Mouse (Mus musculus) midbrain, embryonic 14.5 days (tissue): ENCODE data around the gene Prr3. TPM values are rescaled to one million over a fixed set of nuclear protein-coding genes. Genes with fewer than 3 reads are reported as not detected.

ENCODE experiments used
- ATAC-seq: fragments of 200-750 bp; cut with Nextera tagmentation; 2 replicates; pipeline ENCODE4 v1.8.0; 2017; ENCODE audit warnings: moderate number of reproducible peaks, moderate library complexity; ENCODE audit not compliant: low FRiP score, low TSS enrichment
- DNase-seq: peaks from one replicate; pipeline ENCODE4 v3.0.0-alpha.2; 2015
- H3K27ac ChIP-seq: fragments of 300-500 bp; sonication (generic); replicated peaks from 2 replicates; pipeline ENCODE4 v1.5.1; 2014; ENCODE audit warnings: mild to moderate bottlenecking, low read depth, low read length, moderate library complexity
- H3K27me3 ChIP-seq: fragments of 300-500 bp; sonication (generic); 2 replicates; pipeline ENCODE4 v1.6.1; 2014; ENCODE audit warnings: low read length, control low read depth, mixed read lengths; ENCODE audit not compliant: control insufficient read depth, insufficient read depth
- H3K36me3 ChIP-seq: fragments of 300-500 bp; sonication (generic); 2 replicates; pipeline ENCODE4 v1.6.1; 2014; ENCODE audit warnings: low read length, control low read depth; ENCODE audit not compliant: control insufficient read depth, insufficient read depth
- H3K4me1 ChIP-seq: fragments of 300-500 bp; sonication (generic); 2 replicates; pipeline ENCODE4 v1.6.1; 2014; ENCODE audit warnings: mild to moderate bottlenecking, antibody characterized with exemption, low read length, control low read depth; ENCODE audit not compliant: control insufficient read depth, insufficient read depth
- H3K4me2 ChIP-seq: fragments of 300-500 bp; sonication (generic); 2 replicates; pipeline ENCODE4 v1.6.1; 2014; ENCODE audit warnings: mild to moderate bottlenecking, low read length, moderate library complexity
- H3K4me3 ChIP-seq: fragments of 300-500 bp; sonication (generic); replicated peaks from 2 replicates; pipeline ENCODE4 v1.5.1; 2014; ENCODE audit warnings: low read depth, low read length
- H3K9ac ChIP-seq: fragments of 300-500 bp; sonication (generic); replicated peaks from 2 replicates; pipeline ENCODE4 v1.6.1; 2014; ENCODE audit warnings: mild to moderate bottlenecking, low read length, moderate library complexity
- H3K9me3 ChIP-seq: fragments of 300-500 bp; sonication (generic); 2 replicates; pipeline ENCODE4 v1.6.1; 2016; ENCODE audit warnings: low read length, control low read depth, mixed read lengths; ENCODE audit not compliant: control insufficient read depth
- WGBS: fragments of 180-500 bp; shearing (Covaris S2); extraction: QIAGEN DNeasy Blood & Tissue Kit; methylation state at CpG from one replicate; pipeline ENCODE4 v1.1.7; 2014; 5-methylcytosine and 5-hydroxymethylcytosine counted together
- polyA plus RNA-seq: library from polyadenylated mRNA; unstranded; fragments of >200 nt; fragmentation: Nextera tagmentation; extraction: Ambion mirVana; gene quantifications from 2 replicates; pipeline ENCODE4 v1.2.1, GENCODE M21; 2014

Prr3 gene
- polyA plus RNA-seq, 1 experiment from 2014 or later, result 80.3 TPM

GRCm38 (mm10) chr17:36001121-36001897 lies 21.3 kb upstream of the Prr3 start:
- no peak overlapping the region for H3K4me3 ChIP-seq
- H3K9ac ChIP-seq, result no peak overlapping the region
- ATAC-seq (no peak), DNase-seq (no peak)
- no peak overlapping the region for H3K27ac ChIP-seq
- no peaks in the 10 kb centered on the region for H3K9me3 ChIP-seq
- H3K36me3 ChIP-seq, result no peaks in the 10 kb centered on the region
- no peaks in the 10 kb centered on the region for H3K27me3 ChIP-seq
- H3K4me1 ChIP-seq, result no peaks in the 10 kb centered on the region
- no peak overlapping the region for H3K4me2 ChIP-seq
- 96% methylated on average over 12 of the region's 12 CpGs for WGBS

DNA sequence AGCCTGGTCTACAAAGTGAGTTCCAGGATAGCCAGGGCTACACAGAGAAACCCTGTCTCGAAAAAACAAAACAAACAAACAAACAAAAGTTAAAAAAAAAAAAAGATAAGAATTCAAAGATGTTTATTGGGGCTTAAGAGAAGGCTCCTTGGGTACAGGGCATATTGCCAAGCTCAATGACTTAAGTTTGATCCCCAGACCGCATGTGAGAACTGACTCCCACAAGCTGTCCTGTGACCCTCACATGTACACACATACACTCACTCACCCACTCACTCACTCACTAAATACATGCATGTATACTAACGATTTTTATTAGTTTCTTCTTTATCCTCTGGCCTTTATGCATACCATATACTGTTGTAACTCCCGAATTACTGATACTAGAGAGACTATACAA lies 20.3 kb upstream of the Prr3 start:
- Histone ChIP-seq H3K9me3 (no peaks in the 10 kb centered on the region), H3K4me2 (no peak overlapping the region), H3K36me3 (no peaks in the 10 kb centered on the region), H3K4me1 (peaks cover 4% of the 10 kb centered on the region; the same call in 1 of the 2 replicates), H3K27ac (no peak overlapping the region), H3K9ac (no peak overlapping the region), H3K27me3 (no peaks in the 10 kb centered on the region), H3K4me3 (no peak overlapping the region)
- DNase-seq, result no peak
- ATAC-seq, result no peak
- WGBS, result 91% methylated on average over 4 of the region's 4 CpGs

GRCm38 (mm10) chr17:35999356-35999755 lies 19.3 kb upstream of the Prr3 start:
- WGBS, result 94% methylated on average over 7 of the region's 7 CpGs
- ATAC-seq (no peak), DNase-seq (no peak)
- Histone ChIP-seq H3K4me2 (no peak overlapping the region), H3K9ac (no peak overlapping the region), H3K4me3 (no peak overlapping the region), H3K9me3 (no peaks in the 10 kb centered on the region), H3K27ac (no peak overlapping the region), H3K36me3 (no peaks in the 10 kb centered on the region), H3K27me3 (no peaks in the 10 kb centered on the region), H3K4me1 (peaks cover 4% of the 10 kb centered on the region; the same call in 1 of the 2 replicates)

DNA sequence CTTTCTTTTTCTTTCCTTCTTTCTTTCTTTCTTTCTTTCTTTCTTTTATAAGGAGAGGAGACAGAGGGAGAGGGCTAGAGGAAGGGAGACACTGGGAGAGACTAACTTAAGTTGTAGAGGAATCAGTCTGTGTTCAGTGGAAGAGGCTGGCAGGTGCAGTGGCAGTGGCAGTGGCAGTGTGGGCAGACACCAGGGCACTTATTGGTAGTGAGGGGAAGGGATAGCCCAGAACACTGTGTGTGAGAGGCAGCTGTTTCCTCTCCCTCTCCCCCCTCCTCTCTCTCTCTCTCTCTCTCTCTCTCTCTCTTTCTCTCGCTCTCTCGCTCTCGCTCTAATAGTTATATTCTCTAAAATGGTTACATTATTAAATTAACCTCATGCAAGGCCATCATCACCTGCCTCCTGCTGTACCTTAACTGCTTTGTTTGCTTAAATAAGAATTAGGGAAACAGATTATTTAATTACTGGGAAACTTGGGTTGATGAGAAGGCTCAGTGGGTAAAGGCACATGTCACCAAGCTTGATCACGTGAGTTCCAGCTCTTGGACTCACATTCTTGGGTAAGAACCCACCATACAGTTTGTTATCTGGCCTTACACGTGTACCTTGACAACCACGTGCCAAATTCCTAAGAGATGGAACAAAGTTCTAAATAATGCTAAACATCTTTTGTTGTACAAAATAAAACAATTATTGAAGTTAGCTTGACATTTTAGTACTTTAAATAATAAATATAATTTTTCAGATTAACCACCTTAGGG lies 18.7 kb upstream of the Prr3 start:
- ATAC-seq (no peak), DNase-seq (no peak)
- no peaks in the 10 kb centered on the region for H3K27me3 ChIP-seq
- no peak overlapping the region for H3K27ac ChIP-seq
- H3K4me1 ChIP-seq, result peaks cover 4% of the 10 kb centered on the region; the same call in 1 of the 2 replicates
- H3K9me3 ChIP-seq, result no peaks in the 10 kb centered on the region
- H3K9ac ChIP-seq, result no peak overlapping the region
- WGBS, result 91% methylated on average over 6 of the region's 6 CpGs
- no peak overlapping the region for H3K4me3 ChIP-seq
- H3K36me3 ChIP-seq, result no peaks in the 10 kb centered on the region
- no peak overlapping the region for H3K4me2 ChIP-seq

- Histone ChIP-seq H3K4me3 (no peak overlapping the region), H3K4me1 (peaks cover 4% of the 10 kb centered on the region; the same call in 1 of the 2 replicates), H3K9ac (no peak overlapping the region; the same call in 1 of the 2 replicates), H3K4me2 (no peak overlapping the region; the same call in 1 of the 2 replicates), H3K27me3 (no peaks in the 10 kb centered on the region), H3K9me3 (no peaks in the 10 kb centered on the region), H3K36me3 (no peaks in the 10 kb centered on the region), H3K27ac (no peak overlapping the region)
- WGBS, result 42% methylated on average over 12 of the region's 12 CpGs
- DNase-seq, result no peak
- no peak for ATAC-seq
Observed at GRCm38 (mm10) chr17:35997713-35998510, 17.9 kb upstream of the Prr3 start.

GRCm38 (mm10) chr17:35996949-35997348 lies 16.9 kb upstream of the Prr3 start:
- Histone ChIP-seq H3K4me3 (no peak overlapping the region), H3K4me1 (peaks cover 4% of the 10 kb centered on the region; the same call in 1 of the 2 replicates), H3K4me2 (peak overlapping the region; percentile 1; the same call in 1 of the 2 replicates), H3K9ac (no peak overlapping the region), H3K9me3 (no peaks in the 10 kb centered on the region), H3K27me3 (no peaks in the 10 kb centered on the region), H3K27ac (no peak overlapping the region), H3K36me3 (no peaks in the 10 kb centered on the region)
- peak; percentile 96 for DNase-seq
- ATAC-seq, result peak; percentile 66
- 1% methylated on average over 11 of the region's 11 CpGs for WGBS

GRCm38 (mm10) chr17:35994879-35995240 lies 14.8 kb upstream of the Prr3 start:
- peak overlapping the region; percentile 72 for H3K4me2 ChIP-seq
- H3K4me1 ChIP-seq, result peaks cover 4% of the 10 kb centered on the region; the same call in 1 of the 2 replicates
- peak overlapping the region; percentile 55 for H3K4me3 ChIP-seq
- DNase-seq (peak; percentile 26), ATAC-seq (no peak)
- H3K9me3 ChIP-seq, result no peaks in the 10 kb centered on the region
- peak overlapping the region; percentile 64 for H3K9ac ChIP-seq
- no peaks in the 10 kb centered on the region for H3K27me3 ChIP-seq
- 3% methylated on average over 14 of the region's 14 CpGs for WGBS
- peaks cover 2% of the 10 kb centered on the region; the same call in 1 of the 2 replicates for H3K36me3 ChIP-seq
- H3K27ac ChIP-seq, result peak overlapping the region; percentile 74; the same call in 1 of the 2 replicates

DNA sequence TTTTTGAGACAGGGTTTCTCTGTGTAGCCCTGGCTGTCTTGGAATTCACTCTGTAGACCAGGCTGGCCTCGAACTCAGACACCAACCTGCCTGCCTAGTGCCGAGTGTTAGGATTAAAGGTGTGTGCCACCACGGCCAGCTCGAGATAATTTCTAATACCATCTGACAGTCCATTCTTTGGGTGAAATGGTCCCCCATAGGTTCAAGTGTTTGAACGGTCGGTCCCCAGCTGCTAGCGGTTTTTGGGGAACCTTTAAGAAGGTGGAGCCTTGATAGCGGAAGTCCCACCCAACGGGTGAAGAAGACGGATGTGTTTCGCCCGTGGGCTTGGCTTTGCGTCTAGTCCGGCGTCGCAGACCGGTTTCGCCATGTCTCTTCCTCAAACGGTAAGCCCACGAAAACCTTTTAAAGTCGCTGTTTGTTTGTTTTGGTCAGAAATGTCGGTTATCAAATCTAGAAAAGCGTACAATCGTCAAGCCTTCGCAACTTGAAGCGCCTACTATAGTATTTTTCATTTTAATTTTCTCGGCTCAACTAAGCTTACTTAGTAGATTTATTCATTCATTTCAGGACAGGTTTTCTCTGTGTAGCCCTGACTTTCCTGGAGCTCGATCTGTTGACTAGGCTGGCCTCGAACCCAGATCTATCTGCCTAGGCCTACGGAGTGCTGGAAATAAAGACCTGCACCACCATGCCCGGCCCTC lies 14.3 kb upstream of the Prr3 start:
- ATAC-seq, result peak; percentile 74
- H3K27ac ChIP-seq, result peak overlapping the region; percentile 74
- peak; percentile 92 for DNase-seq
- H3K4me2 ChIP-seq, result peak overlapping the region; percentile 72
- WGBS, result 3% methylated on average over 31 of the region's 31 CpGs
- peaks cover 7% of the 10 kb centered on the region; the same call in 1 of the 2 replicates for H3K36me3 ChIP-seq
- peaks cover 4% of the 10 kb centered on the region; the same call in 1 of the 2 replicates for H3K4me1 ChIP-seq
- no peaks in the 10 kb centered on the region for H3K27me3 ChIP-seq
- peak overlapping the region; percentile 64 for H3K9ac ChIP-seq
- no peaks in the 10 kb centered on the region for H3K9me3 ChIP-seq
- H3K4me3 ChIP-seq, result peak overlapping the region; percentile 55
